Mouse (Mus musculus): ENCODE results near the gene Mccc2.
"Not testable (repeated sequence)": the region's sequence is repeated elsewhere in the genome, so short reads cannot be mapped to it uniquely, and the experiment has no call there.

The Mccc2 gene

GRCm38 (mm10) chr13:100014906-100015895 lies at the start of gene Mccc2:
Gene Mccc2 (minus strand): TSS chr13:100015639.
- peak; percentile 95 for DNase-seq (ENCODE audit: low read depth)

DNA sequence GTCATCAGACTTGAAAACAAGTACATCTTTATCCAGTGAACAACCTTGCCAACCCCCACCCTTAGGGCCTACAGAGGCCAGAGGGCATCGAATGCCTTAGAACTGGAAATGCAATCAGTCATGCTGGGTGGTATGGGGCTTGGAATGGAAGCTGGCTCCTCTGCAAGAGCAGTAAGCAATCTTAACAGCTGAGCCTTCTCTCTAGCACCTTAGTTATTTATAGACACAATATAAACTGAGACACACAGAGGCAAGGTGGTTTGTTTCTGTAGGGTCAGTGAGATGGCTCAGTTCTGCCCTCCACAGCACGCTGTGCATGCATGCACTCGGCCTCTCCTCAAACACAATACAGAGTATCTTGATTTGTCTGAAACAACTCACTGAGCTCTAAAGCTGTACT lies 48.5 kb upstream of the Mccc2 start:
- no peak for DNase-seq (ENCODE audit: low read depth)

- not testable (repeated sequence) for DNase-seq (ENCODE audit: low read depth)
Measured at GRCm38 (mm10) chr13:100057738-100058137, 42.3 kb upstream of the Mccc2 start.

GRCm38 (mm10) chr13:100026013-100026412 lies 10.6 kb upstream of the Mccc2 start:
- no peak for DNase-seq (ENCODE audit: low read depth)

GRCm38 (mm10) chr13:100016891-100017290 lies 1.5 kb upstream of the Mccc2 start:
- no peak for DNase-seq (ENCODE audit: low read depth)

GRCm38 (mm10) chr13:100015937-100016336 lies 498 bp upstream of the Mccc2 start:
- no peak for DNase-seq (ENCODE audit: low read depth)

- no peak for DNase-seq (ENCODE audit: low read depth)
Measured at GRCm38 (mm10) chr13:100005911-100006496, 9.4 kb downstream of the Mccc2 start.

DNA sequence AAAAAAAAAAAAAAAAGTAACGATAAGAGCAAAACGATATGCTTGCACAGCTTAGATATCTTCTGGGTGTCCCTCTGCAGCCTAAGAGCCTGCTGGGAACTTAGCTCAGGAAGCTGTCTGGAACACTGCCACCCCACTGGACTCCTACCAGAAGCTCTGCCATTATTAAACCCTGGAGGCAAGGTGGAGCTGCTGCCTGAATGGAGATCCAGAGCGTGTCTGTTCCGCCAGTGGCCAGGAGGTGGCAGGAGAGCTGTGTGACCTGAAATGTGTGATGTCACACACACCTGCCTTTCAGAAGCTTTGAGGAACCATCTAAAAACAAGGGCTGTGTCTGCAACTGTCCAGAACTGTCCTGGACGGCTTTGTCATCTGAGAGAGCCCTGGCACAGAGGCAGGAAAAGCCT lies 13.6 kb downstream of the Mccc2 start:
- DNase-seq (ENCODE audit: low read depth) = peak; percentile 77

DNA sequence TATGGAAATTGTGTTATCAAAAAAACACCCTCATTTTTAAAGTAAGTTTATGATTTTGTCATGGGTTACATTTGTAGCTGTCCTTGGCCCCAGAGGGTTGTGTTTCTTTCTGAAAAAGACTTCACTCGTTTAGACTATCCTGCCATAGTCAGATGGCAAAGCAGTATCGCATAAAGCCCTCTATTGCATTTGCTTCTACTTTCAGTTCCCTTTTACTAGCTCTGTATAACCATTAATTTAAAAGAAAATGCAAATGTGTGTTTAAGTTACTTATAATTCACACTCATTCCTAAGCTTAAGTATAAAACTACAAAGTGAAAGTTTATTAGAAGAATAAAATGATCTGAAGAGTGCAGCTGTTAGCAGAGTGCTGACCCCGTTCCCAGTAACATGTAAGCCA lies 16.4 kb downstream of the Mccc2 start:
- no peak for DNase-seq (ENCODE audit: low read depth)

- DNase-seq (ENCODE audit: low read depth) = no peak
Measured at GRCm38 (mm10) chr13:99998099-99998498, 17.3 kb downstream of the Mccc2 start.

DNA sequence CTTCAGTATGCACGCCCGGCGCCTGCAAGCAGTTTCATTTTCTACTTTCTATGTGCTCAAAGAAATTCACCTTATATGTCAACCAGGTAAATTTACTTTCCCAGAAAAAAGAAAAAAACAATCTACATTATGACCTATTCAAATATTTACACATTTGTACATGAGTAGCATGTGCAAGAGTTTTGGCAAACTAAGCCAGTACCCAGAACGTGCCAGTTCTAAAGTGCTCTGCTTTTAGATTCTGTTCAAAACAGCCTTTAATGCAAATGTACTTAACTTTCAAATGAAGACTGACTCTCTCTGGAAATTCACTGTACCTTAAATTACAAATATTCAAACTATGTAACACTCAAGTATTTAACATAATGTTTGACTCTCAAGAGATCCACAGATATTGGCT lies 25.8 kb downstream of the Mccc2 start:
- no peak for DNase-seq (ENCODE audit: low read depth)

GRCm38 (mm10) chr13:99983320-99983719 lies 32.1 kb downstream of the Mccc2 start:
- no peak for DNase-seq (ENCODE audit: low read depth)

GRCm38 (mm10) chr13:99979406-99979805 lies 36.0 kb downstream of the Mccc2 start:
- no peak for DNase-seq (ENCODE audit: low read depth)

GRCm38 (mm10) chr13:99970089-99970488 lies 45.4 kb downstream of the Mccc2 start:
- DNase-seq (ENCODE audit: low read depth) = no peak

GRCm38 (mm10) chr13:99967013-99967678 lies 48.3 kb downstream of the Mccc2 start:
- no peak for DNase-seq (ENCODE audit: low read depth)

- no peak for DNase-seq (ENCODE audit: low read depth)
Measured at GRCm38 (mm10) chr13:99963814-99964213, 51.6 kb downstream of the Mccc2 start.

- no peak for DNase-seq (ENCODE audit: low read depth)
Measured at GRCm38 (mm10) chr13:99961661-99962060, 53.8 kb downstream of the Mccc2 start.

DNA sequence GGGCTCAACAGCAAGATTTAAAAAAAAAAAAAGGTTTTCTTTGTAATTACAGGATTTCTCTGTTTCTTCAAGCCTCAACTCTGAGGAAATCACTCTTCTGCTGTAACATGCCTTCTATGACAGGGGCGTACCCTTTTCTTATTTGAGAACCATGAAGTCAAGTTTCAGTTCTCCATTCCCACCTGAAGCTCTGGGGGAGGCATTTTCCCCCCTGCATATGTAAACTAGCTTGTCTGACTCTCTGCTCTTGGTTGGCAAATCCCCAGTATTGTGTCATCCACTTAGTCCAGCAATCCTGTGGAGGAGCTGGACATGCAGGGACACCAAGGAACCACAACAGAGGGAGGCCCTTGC lies 59.9 kb downstream of the Mccc2 start:
- no peak for DNase-seq (ENCODE audit: low read depth)

DNA sequence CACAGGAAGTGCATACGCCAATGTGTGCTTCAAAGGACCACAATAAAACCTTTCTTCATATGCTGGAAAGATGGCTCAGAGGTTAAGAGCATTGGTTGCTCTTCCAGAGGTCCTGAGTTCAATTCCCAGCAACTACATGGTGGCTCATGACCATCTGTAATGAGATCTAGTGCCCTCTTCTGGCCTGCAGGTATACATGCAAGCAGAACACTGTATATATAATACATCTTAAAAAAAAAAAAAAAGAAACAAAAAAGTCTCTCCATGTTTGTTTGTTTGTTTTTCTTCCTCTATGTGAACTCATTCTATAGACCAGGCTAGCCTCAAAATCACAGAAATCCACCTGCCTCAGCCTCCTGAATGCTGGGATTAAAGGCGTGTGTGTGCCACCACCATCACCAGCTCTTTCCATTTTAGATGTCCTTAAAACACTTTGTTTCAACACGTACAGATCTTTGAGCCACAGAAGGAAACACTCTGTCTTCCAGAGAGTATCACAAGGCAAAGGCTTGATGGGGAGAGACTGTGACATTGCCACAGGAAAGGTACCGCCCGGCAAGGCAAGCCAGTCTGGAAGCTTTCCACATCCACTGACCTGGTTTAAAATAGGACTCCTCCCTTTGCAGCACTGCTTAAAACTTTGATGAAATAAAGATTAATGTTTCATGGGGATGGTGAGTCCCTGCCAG lies 60.4 kb downstream of the Mccc2 start:
- no peak for DNase-seq (ENCODE audit: low read depth)

- DNase-seq (ENCODE audit: low read depth) = no peak
Measured at GRCm38 (mm10) chr13:99947417-99947816, 68.0 kb downstream of the Mccc2 start.

DNA sequence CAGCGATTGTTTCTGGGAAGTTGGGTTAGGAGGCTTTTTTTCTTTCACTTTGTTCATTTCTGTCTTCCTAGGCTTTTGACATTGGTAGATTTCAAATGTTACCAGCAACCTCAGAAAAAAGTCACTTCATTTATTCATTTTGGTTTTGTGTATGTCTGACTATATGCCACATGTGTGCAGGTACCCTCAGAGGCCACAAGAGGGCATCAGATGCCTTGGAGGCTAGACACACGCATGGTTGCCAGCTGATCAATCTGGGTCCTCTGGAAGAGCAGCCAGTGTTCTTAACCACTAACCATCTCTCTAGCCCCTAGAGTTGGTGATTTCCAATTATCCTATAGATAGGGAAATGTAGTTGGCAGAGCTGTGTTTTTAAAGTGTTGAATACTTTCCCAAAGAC lies 71.9 kb downstream of the Mccc2 start:
- no peak for DNase-seq (ENCODE audit: low read depth)

DNA sequence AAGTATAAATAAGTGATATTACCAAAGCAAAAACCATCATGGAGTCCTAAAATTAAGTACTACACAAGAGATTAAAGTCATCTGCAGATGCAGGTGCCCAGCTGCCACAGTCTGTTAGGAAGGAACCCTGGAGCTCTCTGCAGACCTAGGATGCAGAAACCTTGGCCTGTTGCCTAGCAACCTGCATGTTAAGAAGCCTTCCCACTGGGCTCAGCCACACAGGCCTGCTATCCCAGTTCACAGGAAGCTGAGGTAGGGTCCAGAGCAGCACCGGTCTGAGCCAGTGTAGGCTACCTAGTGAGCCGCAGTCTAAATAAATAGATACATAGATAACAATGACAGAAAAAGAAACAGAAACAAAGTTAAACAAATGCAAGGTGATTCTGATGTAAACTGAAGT lies 74.8 kb downstream of the Mccc2 start:
- DNase-seq (ENCODE audit: low read depth) = no peak
